Mouse (Mus musculus): ENCODE results near the gene Vipr1.

Vipr1 gene

GRCm38 (mm10) chr9:121677476-121677875, 35.0 kb downstream of the Vipr1 start:
- no peak for DNase-seq (ENCODE audit: low spot score in 2 of 2)

- DNase-seq (ENCODE audit: low spot score in 2 of 2) = peak in 1 of 2 experiments; percentile 38
Observed at GRCm38 (mm10) chr9:121679549-121679948, 37.0 kb downstream of the Vipr1 start.

- DNase-seq (ENCODE audit: low spot score in 2 of 2) = no peak
Observed at GRCm38 (mm10) chr9:121681191-121681590, 38.7 kb downstream of the Vipr1 start.

GRCm38 (mm10) chr9:121682037-121682680, 39.6 kb downstream of the Vipr1 start:
- DNase-seq (ENCODE audit: low spot score in 2 of 2) = no peak

- no peak for DNase-seq (ENCODE audit: low spot score in 2 of 2)
Observed at GRCm38 (mm10) chr9:121684702-121685101, 42.2 kb downstream of the Vipr1 start.

- DNase-seq (ENCODE audit: low spot score in 2 of 2) = no peak
Observed at GRCm38 (mm10) chr9:121690200-121690651, 47.7 kb downstream of the Vipr1 start.

- DNase-seq (ENCODE audit: low spot score in 2 of 2) = no peak
Observed at GRCm38 (mm10) chr9:121690734-121691133, 48.2 kb downstream of the Vipr1 start.

GRCm38 (mm10) chr9:121694736-121695135, 52.2 kb downstream of the Vipr1 start:
- no peak for DNase-seq (ENCODE audit: low spot score in 2 of 2)

GRCm38 (mm10) chr9:121696626-121697025, 54.1 kb downstream of the Vipr1 start:
- no peak for DNase-seq (ENCODE audit: low spot score in 2 of 2)

- DNase-seq (ENCODE audit: low spot score in 2 of 2) = peak in 1 of 2 experiments; percentile 54
Observed at GRCm38 (mm10) chr9:121697150-121698049, 54.9 kb downstream of the Vipr1 start.

GRCm38 (mm10) chr9:121704261-121704645, 61.7 kb downstream of the Vipr1 start:
- DNase-seq (ENCODE audit: low spot score in 2 of 2) = no peak

GRCm38 (mm10) chr9:121704646-121705625, 62.4 kb downstream of the Vipr1 start, which contains the start of gene Sec22c:
TSS of gene Sec22c (minus strand) at chr9:121705490.
- DNase-seq (ENCODE audit: low spot score in 2 of 2) = peak; percentile 86 to 87

- DNase-seq (ENCODE audit: low spot score in 2 of 2) = no peak
Observed at GRCm38 (mm10) chr9:121706029-121706675, 63.6 kb downstream of the Vipr1 start.

- no peak for DNase-seq (ENCODE audit: low spot score in 2 of 2)
Observed at GRCm38 (mm10) chr9:121707801-121708200, 65.3 kb downstream of the Vipr1 start.

GRCm38 (mm10) chr9:121708506-121709486, 66.3 kb downstream of the Vipr1 start:
- DNase-seq (ENCODE audit: low spot score in 2 of 2) = no peak

GRCm38 (mm10) chr9:121709898-121710583, 67.5 kb downstream of the Vipr1 start, which contains the start of gene Ss18l2:
TSS of gene Ss18l2 (plus strand) at chr9:121710329.
- DNase-seq (ENCODE audit: low spot score in 2 of 2) = peak; percentile 95 to 99

- DNase-seq (ENCODE audit: low spot score in 2 of 2) = no peak
Observed at GRCm38 (mm10) chr9:121710584-121710975, 68.1 kb downstream of the Vipr1 start.

- no peak for DNase-seq (ENCODE audit: low spot score in 2 of 2)
Observed at GRCm38 (mm10) chr9:121717048-121717447, 74.5 kb downstream of the Vipr1 start.

GRCm38 (mm10) chr9:121718070-121718705, 75.7 kb downstream of the Vipr1 start:
- DNase-seq (ENCODE audit: low spot score in 2 of 2) = no peak
